Comparison of ENCODE assay signal across 23 mouse cellular contexts in genomic region chrX:73805814-73806213, GRCm38 (mm10). TPM values are rescaled to one million over a fixed set of nuclear protein-coding genes. Genes with fewer than 3 reads are reported as not detected.
DNase-seq lines count a peak whose midpoint lies in the region; ATAC-seq lines count a peak whose summit lies in the region.
"Had no signal": no experiment of that assay in that cellular context is flagged by ENCODE, and none has a peak within 500 bp of the region (broad histone marks: within the 10 kb centered on the region; RNA-seq: fewer than 3 reads in every experiment).

No protein-coding gene starts in this region.

- H3K27me3 ChIP-seq in forebrain, embryonic 13.5 days: no peaks in the 10 kb centered on the region
- H3K27me3 ChIP-seq in forebrain, embryonic 15.5 days: no peaks in the 10 kb centered on the region
- H3K27me3 ChIP-seq in neural tube, embryonic 13.5 days: no peaks in the 10 kb centered on the region
- H3K27me3 ChIP-seq in hindbrain, embryonic 14.5 days (ENCODE audit: control insufficient read depth, insufficient read depth, low read length): no peaks in the 10 kb centered on the region
- no peaks in the 10 kb centered on the region for H3K27me3 ChIP-seq in intestine, embryonic 16.5 days (replicated peaks; ENCODE audit: control insufficient read depth, insufficient read depth, low read length)
- H3K27me3 ChIP-seq: heart, embryonic 15.5 days; lung, embryonic 15.5 days; neural tube, embryonic 12.5 days had no signal

- H3K4me2 ChIP-seq in forebrain, embryonic 13.5 days: no peak overlapping the region
- no peak overlapping the region for H3K4me2 ChIP-seq in forebrain, embryonic 15.5 days (replicated peaks)
- no peak overlapping the region for H3K4me2 ChIP-seq in neural tube, embryonic 13.5 days
- H3K4me2 ChIP-seq in hindbrain, embryonic 14.5 days (replicated peaks): no peak overlapping the region
- H3K4me2 ChIP-seq in intestine, embryonic 16.5 days (ENCODE audit: low read depth, low read length): no peak overlapping the region
- H3K4me2 ChIP-seq: embryonic facial prominence, embryonic 13.5 days; heart, embryonic 15.5 days; liver, embryonic 13.5 days; lung, embryonic 15.5 days; neural tube, embryonic 12.5 days had no signal

- DNase-seq in neural tube, embryonic 10.5 days (ENCODE audit: extremely low spot score, low spot score): no peak
- DNase-seq in hindbrain, embryonic 14.5 days (ENCODE audit: low spot score): no peak
- DNase-seq in adrenal gland, adult 8-10 months: no peak
- DNase-seq in ovary, postnatal 36 days (ENCODE audit: low spot score): no peak
- DNase-seq: cerebellum, postnatal 10 days; heart, adult 18-20 months; kidney, adult 18-20 months; kidney, postnatal 10 days; liver, embryonic 13.5 days; retina, postnatal 1 day; thymus, postnatal 4 days had no signal

- H3K9me3 ChIP-seq in forebrain, embryonic 13.5 days (replicated peaks): no peaks in the 10 kb centered on the region
- no peaks in the 10 kb centered on the region for H3K9me3 ChIP-seq in forebrain, embryonic 15.5 days
- no peaks in the 10 kb centered on the region for H3K9me3 ChIP-seq in neural tube, embryonic 13.5 days
- no peaks in the 10 kb centered on the region for H3K9me3 ChIP-seq in hindbrain, embryonic 14.5 days (ENCODE audit: control insufficient read depth, low read length)
- no peaks in the 10 kb centered on the region for H3K9me3 ChIP-seq in intestine, embryonic 16.5 days (ENCODE audit: control insufficient read depth, low read length)
- H3K9me3 ChIP-seq: embryonic facial prominence, embryonic 13.5 days; heart, embryonic 15.5 days; liver, embryonic 13.5 days; lung, embryonic 15.5 days; neural tube, embryonic 12.5 days had no signal

- H3K4me1 ChIP-seq in forebrain, embryonic 13.5 days: 0 out of 2 replicates have a peak, but pooled peaks cover 5% of the 10 kb centered on the region
- no peaks in the 10 kb centered on the region for H3K4me1 ChIP-seq in forebrain, embryonic 15.5 days
- H3K4me1 ChIP-seq in neural tube, embryonic 13.5 days (replicated peaks): peaks cover 12% of the 10 kb centered on the region
- no peaks in the 10 kb centered on the region for H3K4me1 ChIP-seq in hindbrain, embryonic 14.5 days (replicated peaks; ENCODE audit: control insufficient read depth, insufficient read depth, low read length)
- H3K4me1 ChIP-seq in intestine, embryonic 16.5 days (ENCODE audit: control insufficient read depth, insufficient read depth, low read length): no peaks in the 10 kb centered on the region
- H3K4me1 ChIP-seq: embryonic facial prominence, embryonic 13.5 days; heart, embryonic 15.5 days; liver, embryonic 13.5 days; lung, embryonic 15.5 days; neural tube, embryonic 12.5 days had no signal

- H3K36me3 ChIP-seq in forebrain, embryonic 13.5 days (ENCODE audit: poor library complexity, severe bottlenecking): no peaks in the 10 kb centered on the region
- no peaks in the 10 kb centered on the region for H3K36me3 ChIP-seq in forebrain, embryonic 15.5 days
- H3K36me3 ChIP-seq in neural tube, embryonic 13.5 days: no peaks in the 10 kb centered on the region
- H3K36me3 ChIP-seq in hindbrain, embryonic 14.5 days (replicated peaks; ENCODE audit: control insufficient read depth, insufficient read depth): no peaks in the 10 kb centered on the region
- H3K36me3 ChIP-seq in intestine, embryonic 16.5 days (ENCODE audit: control insufficient read depth, insufficient read depth, low read length): no peaks in the 10 kb centered on the region
- H3K36me3 ChIP-seq: embryonic facial prominence, embryonic 13.5 days; heart, embryonic 15.5 days; liver, embryonic 13.5 days; lung, embryonic 15.5 days; neural tube, embryonic 12.5 days had no signal

- WGBS in forebrain, embryonic 13.5 days: 47% methylated on average over 1 of the region's 1 CpGs
- 85% methylated on average over 1 of the region's 1 CpGs for WGBS in forebrain, embryonic 15.5 days
- WGBS in neural tube, embryonic 13.5 days: 35% methylated on average over 1 of the region's 1 CpGs
- WGBS in hindbrain, embryonic 14.5 days: 53% methylated on average over 1 of the region's 1 CpGs
- 65% methylated on average over 1 of the region's 1 CpGs for WGBS in intestine, embryonic 16.5 days

- peak; percentile 51; the same call in 1 of the 2 replicates for ATAC-seq in forebrain, embryonic 13.5 days
- no peak for ATAC-seq in forebrain, embryonic 15.5 days (replicated peaks)
- ATAC-seq in neural tube, embryonic 13.5 days (ENCODE audit: low read depth): peak; percentile 50; the same call in 1 of the 2 replicates
- no peak for ATAC-seq in hindbrain, embryonic 14.5 days (ENCODE audit: low FRiP score)
- ATAC-seq in intestine, embryonic 16.5 days: no peak
- ATAC-seq: activated CD4-positive, CD25-positive, alpha-beta regulatory T cell, adult 4 months had no signal

- H3K27ac ChIP-seq in forebrain, embryonic 13.5 days: no peak overlapping the region
- no peak overlapping the region; the same call in 1 of the 2 replicates for H3K27ac ChIP-seq in forebrain, embryonic 15.5 days (replicated peaks)
- H3K27ac ChIP-seq in neural tube, embryonic 13.5 days (replicated peaks): no peak overlapping the region
- H3K27ac ChIP-seq in hindbrain, embryonic 14.5 days: 0 out of 2 replicates have a peak overlapping the region, but pooled peaks have one; percentile 7
- no peak overlapping the region for H3K27ac ChIP-seq in intestine, embryonic 16.5 days (ENCODE audit: low read length)
- H3K27ac ChIP-seq: embryonic facial prominence, embryonic 13.5 days; heart, embryonic 15.5 days; layer of hippocampus, adult 2 months; liver, embryonic 13.5 days; lung, embryonic 15.5 days; macrophage; neural tube, embryonic 12.5 days had no signal

- no peak overlapping the region for H3K4me3 ChIP-seq in forebrain, embryonic 13.5 days
- H3K4me3 ChIP-seq in forebrain, embryonic 15.5 days: no peak overlapping the region
- H3K4me3 ChIP-seq in neural tube, embryonic 13.5 days: no peak overlapping the region
- H3K4me3 ChIP-seq in hindbrain, embryonic 14.5 days (replicated peaks; ENCODE audit: low read length): no peak overlapping the region
- H3K4me3 ChIP-seq in intestine, embryonic 16.5 days (ENCODE audit: low read length): no peak overlapping the region
- H3K4me3 ChIP-seq: embryonic facial prominence, embryonic 13.5 days; heart, embryonic 15.5 days; layer of hippocampus, adult 2 months; liver, embryonic 13.5 days; lung, embryonic 15.5 days; neural tube, embryonic 12.5 days had no signal

- no peak overlapping the region for H3K9ac ChIP-seq in forebrain, embryonic 13.5 days
- no peak overlapping the region for H3K9ac ChIP-seq in forebrain, embryonic 15.5 days (replicated peaks)
- H3K9ac ChIP-seq in neural tube, embryonic 13.5 days: no peak overlapping the region
- H3K9ac ChIP-seq in hindbrain, embryonic 14.5 days: no peak overlapping the region
- H3K9ac ChIP-seq in intestine, embryonic 16.5 days (ENCODE audit: low read depth, low read length): no peak overlapping the region
- H3K9ac ChIP-seq: embryonic facial prominence, embryonic 13.5 days; heart, embryonic 15.5 days; liver, embryonic 13.5 days; lung, embryonic 15.5 days; neural tube, embryonic 12.5 days had no signal

RNA-seq across cellular contexts. Expression of gene Pdzd4, which starts 19.0 kb away (rescaled TPM):
- 3.1 and 3.5 TPM in 2 replicates for polyA plus RNA-seq in forebrain, embryonic 13.5 days (2015; fragmentation: Nextera tagmentation; extraction: Ambion mirVana)
- 3.9 and 4.0 TPM in 2 replicates for polyA plus RNA-seq in forebrain, embryonic 15.5 days (2015; fragmentation: Nextera tagmentation; extraction: Ambion mirVana)
- polyA plus RNA-seq in neural tube, embryonic 13.5 days (2015; fragmentation: Nextera tagmentation; extraction: Ambion mirVana): 2.6 and 3.2 TPM in 2 replicates
- polyA plus RNA-seq in hindbrain, embryonic 14.5 days (2014; fragmentation: Nextera tagmentation; extraction: Ambion mirVana): 5.5 and 6.4 TPM in 2 replicates
- 1 to 10 TPM; 4.4 to 8.1 (median 6.4) TPM for total RNA-seq in adrenal gland, adult 8-10 months (2022)
- polyA plus RNA-seq in intestine, embryonic 16.5 days (2015; fragmentation: Nextera tagmentation; extraction: Ambion mirVana): 0.39 and 0.53 TPM in 2 replicates

RNA-seq across cellular contexts. Expression of gene Ssr4, which starts 19.0 kb away (rescaled TPM):
- polyA plus RNA-seq in forebrain, embryonic 13.5 days (2015; fragmentation: Nextera tagmentation; extraction: Ambion mirVana): 129 and 133 TPM in 2 replicates
- 126 and 133 TPM in 2 replicates for polyA plus RNA-seq in forebrain, embryonic 15.5 days (2015; fragmentation: Nextera tagmentation; extraction: Ambion mirVana)
- polyA plus RNA-seq in neural tube, embryonic 13.5 days (2015; fragmentation: Nextera tagmentation; extraction: Ambion mirVana): 144 and 160 TPM in 2 replicates
- polyA plus RNA-seq in hindbrain, embryonic 14.5 days (2014; fragmentation: Nextera tagmentation; extraction: Ambion mirVana): 151 and 176 TPM in 2 replicates
- 100 to 1,000 TPM; 150 to 176 (median 163) TPM for total RNA-seq in adrenal gland, adult 8-10 months (2022)
- polyA plus RNA-seq in intestine, embryonic 16.5 days (2015; fragmentation: Nextera tagmentation; extraction: Ambion mirVana): 269 TPM in 2 replicates

RNA-seq across cellular contexts. Expression of gene Idh3g, which starts 19.1 kb away (rescaled TPM):
- 205 and 225 TPM in 2 replicates for polyA plus RNA-seq in forebrain, embryonic 13.5 days (2015; fragmentation: Nextera tagmentation; extraction: Ambion mirVana)
- 224 and 230 TPM in 2 replicates for polyA plus RNA-seq in forebrain, embryonic 15.5 days (2015; fragmentation: Nextera tagmentation; extraction: Ambion mirVana)
- polyA plus RNA-seq in neural tube, embryonic 13.5 days (2015; fragmentation: Nextera tagmentation; extraction: Ambion mirVana): 226 and 232 TPM in 2 replicates
- 260 TPM in 2 replicates for polyA plus RNA-seq in hindbrain, embryonic 14.5 days (2014; fragmentation: Nextera tagmentation; extraction: Ambion mirVana)
- total RNA-seq in adrenal gland, adult 8-10 months (2022): 100 to 1,000 TPM; 295 to 431 (median 378) TPM
- polyA plus RNA-seq in intestine, embryonic 16.5 days (2015; fragmentation: Nextera tagmentation; extraction: Ambion mirVana): 267 and 269 TPM in 2 replicates

RNA-seq across cellular contexts. Expression of gene Srpk3, which starts 31.6 kb away (rescaled TPM):
- polyA plus RNA-seq in forebrain, embryonic 13.5 days (2015; fragmentation: Nextera tagmentation; extraction: Ambion mirVana): 1.7 and 1.8 TPM in 2 replicates
- polyA plus RNA-seq in forebrain, embryonic 15.5 days (2015; fragmentation: Nextera tagmentation; extraction: Ambion mirVana): 1.5 and 1.8 TPM in 2 replicates
- 2.6 and 5.1 TPM in 2 replicates for polyA plus RNA-seq in neural tube, embryonic 13.5 days (2015; fragmentation: Nextera tagmentation; extraction: Ambion mirVana)
- 0.60 and 1.8 TPM in 2 replicates for polyA plus RNA-seq in hindbrain, embryonic 14.5 days (2014; fragmentation: Nextera tagmentation; extraction: Ambion mirVana)
- total RNA-seq in adrenal gland, adult 8-10 months (2022): under 1 TPM; 0.42 to 0.71 (median 0.52) TPM
- polyA plus RNA-seq in intestine, embryonic 16.5 days (2015; fragmentation: Nextera tagmentation; extraction: Ambion mirVana): 0.99 and 1.9 TPM in 2 replicates
- total RNA-seq: hematopoietic stem cell, adult 5-6 weeks had no signal

RNA-seq across cellular contexts. Expression of gene Plxnb3, which starts 48.9 kb away (rescaled TPM):
- polyA plus RNA-seq in forebrain, embryonic 13.5 days (2015; fragmentation: Nextera tagmentation; extraction: Ambion mirVana): 0.03 and 0.10 TPM in 2 replicates
- 0.14 and 0.15 TPM in 2 replicates for polyA plus RNA-seq in forebrain, embryonic 15.5 days (2015; fragmentation: Nextera tagmentation; extraction: Ambion mirVana)
- 0.50 and 0.73 TPM in 2 replicates for polyA plus RNA-seq in neural tube, embryonic 13.5 days (2015; fragmentation: Nextera tagmentation; extraction: Ambion mirVana)
- 0.59 TPM in 2 replicates for polyA plus RNA-seq in hindbrain, embryonic 14.5 days (2014; fragmentation: Nextera tagmentation; extraction: Ambion mirVana)
- total RNA-seq in adrenal gland, adult 8-10 months (2022): under 1 TPM; 0.38 to 0.74 (median 0.55) TPM
- polyA plus RNA-seq in intestine, embryonic 16.5 days (2015; fragmentation: Nextera tagmentation; extraction: Ambion mirVana): 0.33 and 0.46 TPM in 2 replicates
- total RNA-seq: hematopoietic stem cell, adult 5-6 weeks had no signal
- polyA plus RNA-seq: activated CD4-positive, CD25-positive, alpha-beta regulatory T cell, adult 4 months had no signal

Comparison
In these comparisons a context has a peak if more than half of its experiments do, and no peak if none do; other contexts are left out.
1. ATAC-seq: peak in forebrain, embryonic 13.5 days (single experiment) and neural tube, embryonic 13.5 days (single experiment); none in forebrain, embryonic 15.5 days (single experiment), hindbrain, embryonic 14.5 days (single experiment) and intestine, embryonic 16.5 days (single experiment).